Mouse (Mus musculus): ENCODE measurements around the gene Rpusd1. TPM values are rescaled to one million over a fixed set of nuclear protein-coding genes. Genes with fewer than 3 reads are reported as not detected.

Gene Rpusd1
- 27.0 and 29.1 TPM in 2 replicates for polyA plus RNA-seq (2016; fragmentation: Nextera tagmentation; extraction: Ambion mirVana)

- WGBS: under 1% methylated on average over 37 of the region's 37 CpGs
- no peak within 1 kb of the TSS for H3K27ac ChIP-seq
- peak within 1 kb of the TSS; percentile 79 for H3K4me2 ChIP-seq (replicated peaks)
- peaks cover 18% of the 10 kb centered on the region for H3K4me1 ChIP-seq
- peaks cover 36% of the 10 kb centered on the region for H3K36me3 ChIP-seq
- no peaks in the 10 kb centered on the region for H3K9me3 ChIP-seq
- ATAC-seq (ENCODE audit: insufficient number of reproducible peaks, insufficient read depth, low FRiP score, low TSS enrichment): peak; percentile 97
- no peaks in the 10 kb centered on the region for H3K27me3 ChIP-seq
- peak within 1 kb of the TSS; percentile 70 for H3K4me3 ChIP-seq
- peak within 1 kb of the TSS; percentile 65 for H3K9ac ChIP-seq
Measured at GRCm38 (mm10) chr17:25727265-25728008, at the start of gene Rpusd1, which contains the start of gene Chtf18. TSS of gene Rpusd1 (plus strand) at chr17:25727670. TSS of gene Chtf18 (minus strand) at chr17:25727419.

GRCm38 (mm10) chr17:25677969-25678368 lies 49.5 kb upstream of the Rpusd1 start:
- no peak for ATAC-seq (ENCODE audit: insufficient number of reproducible peaks, insufficient read depth, low FRiP score, low TSS enrichment)
- Histone ChIP-seq H3K4me1 (no peaks in the 10 kb centered on the region), H3K36me3 (no peaks in the 10 kb centered on the region), H3K4me2 (replicated peaks) (no peak overlapping the region), H3K9me3 (no peaks in the 10 kb centered on the region; the same call in 1 of the 2 replicates), H3K4me3 (no peak overlapping the region), H3K27ac (no peak overlapping the region), H3K27me3 (no peaks in the 10 kb centered on the region; the same call in 1 of the 2 replicates), H3K9ac (no peak overlapping the region)
- 48% methylated on average over 6 of the region's 6 CpGs for WGBS

DNA sequence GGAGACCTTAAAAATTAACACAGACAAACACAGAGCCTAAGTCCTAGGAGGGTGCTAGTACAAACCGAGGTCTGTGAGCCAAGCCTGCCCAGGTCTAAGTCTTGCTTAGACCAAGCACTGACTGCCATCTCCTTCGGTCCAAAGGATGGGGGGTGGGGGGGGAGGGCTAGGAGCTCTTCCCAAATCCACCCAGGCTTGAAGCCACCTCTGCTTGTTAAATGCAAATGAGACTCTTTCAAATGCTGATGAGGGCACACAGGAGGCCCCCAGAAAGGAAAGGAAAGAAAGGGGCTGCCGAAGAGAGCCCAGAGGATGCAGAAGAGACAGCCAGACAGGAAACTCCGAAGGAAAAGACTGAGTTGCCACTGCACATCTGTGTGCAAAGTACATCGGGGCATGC lies 47.7 kb upstream of the Rpusd1 start:
- WGBS: 23% methylated on average over 5 of the region's 5 CpGs
- no peak overlapping the region for H3K4me2 ChIP-seq (replicated peaks)
- H3K4me3 ChIP-seq: no peak overlapping the region
- no peaks in the 10 kb centered on the region; the same call in 1 of the 2 replicates for H3K27me3 ChIP-seq
- H3K9ac ChIP-seq: no peak overlapping the region
- no peaks in the 10 kb centered on the region; the same call in 1 of the 2 replicates for H3K9me3 ChIP-seq
- no peak overlapping the region for H3K27ac ChIP-seq
- H3K36me3 ChIP-seq: no peaks in the 10 kb centered on the region
- no peak for ATAC-seq (ENCODE audit: insufficient number of reproducible peaks, insufficient read depth, low FRiP score, low TSS enrichment)
- no peaks in the 10 kb centered on the region for H3K4me1 ChIP-seq

- no peak for ATAC-seq (ENCODE audit: insufficient number of reproducible peaks, insufficient read depth, low FRiP score, low TSS enrichment)
- H3K4me1 ChIP-seq: no peaks in the 10 kb centered on the region
- WGBS: 81% methylated on average over 4 of the region's 4 CpGs
Measured at GRCm38 (mm10) chr17:25681636-25682035, 45.8 kb upstream of the Rpusd1 start.

DNA sequence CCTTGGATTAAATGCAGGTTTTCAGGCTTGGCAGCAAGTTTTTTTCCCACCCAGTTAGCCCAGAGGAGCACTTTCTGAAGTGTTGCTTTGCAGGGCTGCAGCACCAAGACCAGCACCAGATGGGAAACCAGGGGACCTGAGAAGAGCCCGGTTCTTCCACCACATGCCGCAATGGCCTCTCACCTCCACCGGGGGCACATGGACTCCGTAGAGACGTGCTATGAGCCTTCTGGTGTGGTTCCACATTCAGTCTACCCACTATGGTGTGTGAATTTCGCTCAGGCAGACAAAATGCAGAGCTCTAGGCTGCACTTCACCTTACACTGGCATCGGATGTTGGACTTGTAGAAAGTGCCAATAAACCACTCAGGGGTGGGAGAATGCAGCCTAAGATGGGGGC lies 41.1 kb upstream of the Rpusd1 start:
- 45% methylated on average over 7 of the region's 7 CpGs for WGBS
- no peaks in the 10 kb centered on the region for H3K4me1 ChIP-seq
- ATAC-seq (ENCODE audit: insufficient number of reproducible peaks, insufficient read depth, low FRiP score, low TSS enrichment): no peak

More at GRCm38 (mm10) chr17:25681636-25682035, 45.8 kb upstream of the Rpusd1 start:
- Histone ChIP-seq H3K27ac (no peak overlapping the region), H3K9me3 (no peaks in the 10 kb centered on the region), H3K27me3 (no peaks in the 10 kb centered on the region; the same call in 1 of the 2 replicates), H3K9ac (no peak overlapping the region), H3K4me3 (no peak overlapping the region), H3K36me3 (no peaks in the 10 kb centered on the region), H3K4me2 (replicated peaks) (no peak overlapping the region)

DNA sequence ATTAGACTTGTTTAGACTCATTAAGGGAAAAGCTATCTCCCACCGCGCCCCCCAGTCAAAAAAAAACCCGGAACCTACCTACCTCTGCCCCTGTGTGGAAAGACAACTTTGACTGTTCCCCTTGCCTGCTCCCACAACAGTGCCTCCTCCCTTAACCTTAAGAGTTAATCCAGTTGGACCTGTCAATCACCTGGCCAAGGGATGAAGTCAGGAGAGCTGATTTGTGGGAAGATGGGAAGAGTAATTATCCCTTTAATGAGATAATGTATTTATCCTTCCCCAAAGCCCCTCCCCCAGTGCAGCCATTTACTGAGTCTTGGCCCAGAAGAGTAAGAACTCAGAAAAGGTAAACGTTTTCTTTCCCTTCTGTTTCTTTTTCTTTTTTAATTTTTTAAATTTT lies 38.5 kb upstream of the Rpusd1 start:
- Histone ChIP-seq H3K27me3 (no peaks in the 10 kb centered on the region), H3K27ac (no peak overlapping the region), H3K4me1 (no peaks in the 10 kb centered on the region), H3K36me3 (no peaks in the 10 kb centered on the region), H3K4me3 (no peak overlapping the region), H3K4me2 (replicated peaks) (no peak overlapping the region), H3K9ac (no peak overlapping the region), H3K9me3 (no peaks in the 10 kb centered on the region)
- no peak for ATAC-seq (ENCODE audit: insufficient number of reproducible peaks, insufficient read depth, low FRiP score, low TSS enrichment)
- WGBS: 79% methylated on average over 4 of the region's 4 CpGs

More for the DNA sequence above, 41.1 kb upstream of the Rpusd1 start:
- Histone ChIP-seq H3K4me2 (replicated peaks) (no peak overlapping the region), H3K27me3 (no peaks in the 10 kb centered on the region), H3K36me3 (no peaks in the 10 kb centered on the region), H3K27ac (no peak overlapping the region), H3K9ac (no peak overlapping the region), H3K4me3 (no peak overlapping the region), H3K9me3 (no peaks in the 10 kb centered on the region)

GRCm38 (mm10) chr17:25696263-25696662 lies 31.2 kb upstream of the Rpusd1 start:
- Histone ChIP-seq H3K4me3 (no peak overlapping the region), H3K27ac (no peak overlapping the region), H3K36me3 (no peaks in the 10 kb centered on the region), H3K4me1 (peaks cover 8% of the 10 kb centered on the region), H3K9me3 (no peaks in the 10 kb centered on the region), H3K9ac (no peak overlapping the region), H3K4me2 (replicated peaks) (no peak overlapping the region), H3K27me3 (no peaks in the 10 kb centered on the region)
- WGBS: 13% methylated on average over 1 of the region's 1 CpGs
- ATAC-seq (ENCODE audit: insufficient number of reproducible peaks, insufficient read depth, low FRiP score, low TSS enrichment): no peak

GRCm38 (mm10) chr17:25698446-25698845 lies 29.0 kb upstream of the Rpusd1 start:
- H3K9ac ChIP-seq: no peak overlapping the region
- no peak overlapping the region for H3K27ac ChIP-seq
- no peak overlapping the region for H3K4me3 ChIP-seq
- no peak overlapping the region for H3K4me2 ChIP-seq (replicated peaks)
- H3K27me3 ChIP-seq: no peaks in the 10 kb centered on the region
- peaks cover 8% of the 10 kb centered on the region for H3K4me1 ChIP-seq
- no peaks in the 10 kb centered on the region for H3K36me3 ChIP-seq
- H3K9me3 ChIP-seq: no peaks in the 10 kb centered on the region
- ATAC-seq (ENCODE audit: insufficient number of reproducible peaks, insufficient read depth, low FRiP score, low TSS enrichment): no peak
- 11% methylated on average over 7 of the region's 7 CpGs for WGBS

- Histone ChIP-seq H3K36me3 (no peaks in the 10 kb centered on the region), H3K4me1 (peaks cover 8% of the 10 kb centered on the region), H3K9me3 (no peaks in the 10 kb centered on the region), H3K4me3 (no peak overlapping the region), H3K4me2 (replicated peaks) (no peak overlapping the region), H3K9ac (no peak overlapping the region), H3K27ac (no peak overlapping the region), H3K27me3 (no peaks in the 10 kb centered on the region)
- ATAC-seq (ENCODE audit: insufficient number of reproducible peaks, insufficient read depth, low FRiP score, low TSS enrichment): no peak
- 57% methylated on average over 9 of the region's 9 CpGs for WGBS
Measured at GRCm38 (mm10) chr17:25700863-25701496, 26.5 kb upstream of the Rpusd1 start.

- Histone ChIP-seq H3K4me2 (replicated peaks) (no peak overlapping the region), H3K9me3 (peaks cover 2% of the 10 kb centered on the region; the same call in 1 of the 2 replicates), H3K4me3 (no peak overlapping the region), H3K4me1 (no peaks in the 10 kb centered on the region), H3K36me3 (no peaks in the 10 kb centered on the region), H3K9ac (no peak overlapping the region), H3K27ac (no peak overlapping the region), H3K27me3 (no peaks in the 10 kb centered on the region)
- no peak for ATAC-seq (ENCODE audit: insufficient number of reproducible peaks, insufficient read depth, low FRiP score, low TSS enrichment)
- WGBS: 87% methylated on average over 2 of the region's 2 CpGs
Measured at GRCm38 (mm10) chr17:25709994-25710393, 17.5 kb upstream of the Rpusd1 start.

- Histone ChIP-seq H3K9ac (no peak overlapping the region), H3K4me3 (no peak overlapping the region), H3K9me3 (peaks cover 2% of the 10 kb centered on the region; the same call in 1 of the 2 replicates), H3K27ac (no peak overlapping the region), H3K27me3 (peaks cover 4% of the 10 kb centered on the region), H3K36me3 (no peaks in the 10 kb centered on the region), H3K4me1 (peaks cover 2% of the 10 kb centered on the region; the same call in 1 of the 2 replicates), H3K4me2 (replicated peaks) (no peak overlapping the region)
- ATAC-seq (ENCODE audit: insufficient number of reproducible peaks, insufficient read depth, low FRiP score, low TSS enrichment): no peak
- WGBS: 81% methylated on average over 4 of the region's 4 CpGs
Measured at GRCm38 (mm10) chr17:25711136-25711535, 16.3 kb upstream of the Rpusd1 start.

GRCm38 (mm10) chr17:25715627-25716026 lies 11.8 kb upstream of the Rpusd1 start:
- Histone ChIP-seq H3K4me3 (no peak overlapping the region), H3K36me3 (peaks cover 16% of the 10 kb centered on the region), H3K27me3 (peaks cover 28% of the 10 kb centered on the region), H3K4me1 (peaks cover 18% of the 10 kb centered on the region), H3K9me3 (no peaks in the 10 kb centered on the region), H3K4me2 (replicated peaks) (no peak overlapping the region), H3K9ac (no peak overlapping the region), H3K27ac (no peak overlapping the region)
- WGBS: 54% methylated on average over 3 of the region's 3 CpGs
- no peak for ATAC-seq (ENCODE audit: insufficient number of reproducible peaks, insufficient read depth, low FRiP score, low TSS enrichment)

Data from embryonic facial prominence, embryonic 12.5 days (tissue).